Mouse (Mus musculus) limb, embryonic 14.5 days (tissue): ENCODE results near the gene Dync1h1. TPM values are rescaled to one million over a fixed set of nuclear protein-coding genes. Genes with fewer than 3 reads are reported as not detected.

ENCODE experiments used
- ATAC-seq: fragments of 200-750 bp; cut with Nextera tagmentation; 2 replicates; pipeline ENCODE4 v1.8.0; 2017; ENCODE audit warnings: low read depth, moderate number of reproducible peaks, moderate TSS enrichment; ENCODE audit not compliant: low FRiP score
- DNase-seq: peaks from one replicate; pipeline ENCODE4 v3.0.0-alpha.2; 2015; ENCODE audit warnings: low spot score
- H3K27ac ChIP-seq: fragments of 300-500 bp; sonication (generic); replicated peaks from 2 replicates; pipeline ENCODE4 v1.5.1; 2014; ENCODE audit warnings: low read depth, mild to moderate bottlenecking, low read length, moderate library complexity, mixed read lengths
- H3K27me3 ChIP-seq: fragments of 300-500 bp; sonication (generic); 2 replicates; pipeline ENCODE4 v1.6.1; 2014; ENCODE audit warnings: low read length, mixed read lengths; ENCODE audit not compliant: control insufficient read depth, insufficient read depth
- H3K36me3 ChIP-seq: fragments of 300-500 bp; sonication (generic); 2 replicates; pipeline ENCODE4 v1.6.1; 2014; ENCODE audit warnings: mild to moderate bottlenecking, low read length, moderate library complexity, mixed read lengths; ENCODE audit not compliant: control insufficient read depth, insufficient read depth
- H3K4me1 ChIP-seq: fragments of 300-500 bp; sonication (generic); 2 replicates; pipeline ENCODE4 v1.6.1; 2014; ENCODE audit warnings: antibody characterized with exemption, low read length, mixed read lengths; ENCODE audit not compliant: control insufficient read depth, insufficient read depth
- H3K4me2 ChIP-seq: fragments of 300-500 bp; sonication (generic); replicated peaks from 2 replicates; pipeline ENCODE4 v1.6.1; 2014; ENCODE audit warnings: low read depth, mild to moderate bottlenecking, low read length, moderate library complexity; ENCODE audit not compliant: severe bottlenecking
- H3K4me3 ChIP-seq: fragments of 300-500 bp; sonication (generic); replicated peaks from 2 replicates; pipeline ENCODE4 v1.5.1; 2014; ENCODE audit warnings: low read length
- H3K9ac ChIP-seq: fragments of 300-500 bp; sonication (generic); 2 replicates; pipeline ENCODE4 v1.6.1; 2014; ENCODE audit warnings: mild to moderate bottlenecking, low read depth, low read length, moderate library complexity; ENCODE audit not compliant: severe bottlenecking
- H3K9me3 ChIP-seq: fragments of 300-500 bp; sonication (generic); 2 replicates; pipeline ENCODE4 v1.6.1; 2016; ENCODE audit warnings: low read length; ENCODE audit not compliant: control insufficient read depth
- POLR2A ChIP-seq: fragments of 200-500 bp; IDR thresholded peaks from 2 replicates; pipeline ENCODE4 v1.8.0; 2012; ENCODE audit warnings: inconsistent platforms, mild to moderate bottlenecking, moderate library complexity, borderline replicate concordance; ENCODE audit not compliant: insufficient read depth, insufficient read length; ENCODE audit errors: extremely low read depth
- WGBS: fragments of 180-500 bp; shearing (Covaris S2); extraction: QIAGEN DNeasy Blood & Tissue Kit; methylation state at CpG from one replicate; pipeline ENCODE4 v1.1.7; 2014; 5-methylcytosine and 5-hydroxymethylcytosine counted together
- polyA plus RNA-seq, 2 experiments: library from polyadenylated mRNA; depleted of rRNA in 1 of 2; stranded (reverse) in 1 of 2; unstranded in 1 of 2; fragments of >200 nt; fragmentation: Nextera tagmentation in 1 of 2; extraction: Ambion mirVana in 1 of 2; gene quantifications; 2 replicates each; pipeline versions ENCODE4 v1.2.1 to v1.2.3; 2012 to 2014

The Dync1h1 gene
- polyA plus RNA-seq, 2 experiments = 69.2 to 183 TPM

GRCm38 (mm10) chr12:110556861-110557628 lies 44.2 kb upstream of the Dync1h1 start:
- Histone ChIP-seq H3K4me2 (no peak overlapping the region), H3K36me3 (peaks cover 91% of the 10 kb centered on the region), H3K4me3 (no peak overlapping the region), H3K27ac (no peak overlapping the region), H3K9ac (no peak overlapping the region), H3K4me1 (no peaks in the 10 kb centered on the region), H3K27me3 (no peaks in the 10 kb centered on the region), H3K9me3 (no peaks in the 10 kb centered on the region)
- DNase-seq (no peak), ATAC-seq (no peak)
- WGBS = 91% methylated on average over 18 of the region's 18 CpGs
- TF ChIP-seq POLR2A = no peak

GRCm38 (mm10) chr12:110558175-110558574 lies 43.1 kb upstream of the Dync1h1 start:
- H3K4me2 ChIP-seq = no peak overlapping the region
- no peaks in the 10 kb centered on the region for H3K9me3 ChIP-seq
- TF ChIP-seq POLR2A = no peak
- H3K36me3 ChIP-seq = peaks cover 90% of the 10 kb centered on the region
- ATAC-seq (no peak), DNase-seq (no peak)
- no peaks in the 10 kb centered on the region for H3K27me3 ChIP-seq
- H3K4me1 ChIP-seq = no peaks in the 10 kb centered on the region
- no peak overlapping the region for H3K9ac ChIP-seq
- H3K4me3 ChIP-seq = no peak overlapping the region
- H3K27ac ChIP-seq = no peak overlapping the region
- 95% methylated on average over 7 of the region's 7 CpGs for WGBS

- H3K4me2 ChIP-seq = no peak overlapping the region
- peaks cover 86% of the 10 kb centered on the region for H3K36me3 ChIP-seq
- no peak overlapping the region for H3K4me3 ChIP-seq
- ATAC-seq (no peak), DNase-seq (no peak)
- H3K27me3 ChIP-seq = no peaks in the 10 kb centered on the region
- H3K9me3 ChIP-seq = no peaks in the 10 kb centered on the region
- no peak for TF ChIP-seq POLR2A
- 97% methylated on average over 11 of the region's 11 CpGs for WGBS
- no peaks in the 10 kb centered on the region for H3K4me1 ChIP-seq
- H3K9ac ChIP-seq = no peak overlapping the region
- no peak overlapping the region for H3K27ac ChIP-seq
Measured at GRCm38 (mm10) chr12:110563383-110563782, 37.9 kb upstream of the Dync1h1 start.

GRCm38 (mm10) chr12:110564848-110565247 lies 36.4 kb upstream of the Dync1h1 start:
- H3K9ac ChIP-seq = no peak overlapping the region
- peaks cover 86% of the 10 kb centered on the region for H3K36me3 ChIP-seq
- H3K9me3 ChIP-seq = no peaks in the 10 kb centered on the region
- DNase-seq = no peak
- no peak for ATAC-seq
- H3K4me1 ChIP-seq = no peaks in the 10 kb centered on the region
- no peaks in the 10 kb centered on the region for H3K27me3 ChIP-seq
- H3K27ac ChIP-seq = no peak overlapping the region
- H3K4me3 ChIP-seq = no peak overlapping the region
- TF ChIP-seq POLR2A = no peak
- H3K4me2 ChIP-seq = no peak overlapping the region
- WGBS = 94% methylated on average over 11 of the region's 11 CpGs

GRCm38 (mm10) chr12:110566366-110566765 lies 34.9 kb upstream of the Dync1h1 start:
- Histone ChIP-seq H3K27me3 (no peaks in the 10 kb centered on the region), H3K9me3 (no peaks in the 10 kb centered on the region), H3K4me3 (no peak overlapping the region), H3K9ac (no peak overlapping the region), H3K36me3 (peaks cover 89% of the 10 kb centered on the region), H3K27ac (no peak overlapping the region), H3K4me1 (no peaks in the 10 kb centered on the region), H3K4me2 (no peak overlapping the region)
- DNase-seq (no peak), ATAC-seq (no peak)
- no peak for TF ChIP-seq POLR2A
- 95% methylated on average over 9 of the region's 9 CpGs for WGBS
